Mouse (Mus musculus) hindbrain, embryonic 16.5 days (tissue): ENCODE measurements around the gene Dnmt3c. TPM values are rescaled to one million over a fixed set of nuclear protein-coding genes. Genes with fewer than 3 reads are reported as not detected.

Experiments used
- ATAC-seq: fragments of 200-750 bp; cut with Nextera tagmentation; 2 replicates; pipeline ENCODE4 v1.8.0; 2017; ENCODE audit warnings: moderate TSS enrichment, moderate library complexity
- H3K27ac ChIP-seq: fragments of 300-500 bp; sonication (generic); 2 replicates; pipeline ENCODE4 v1.5.1; 2014; ENCODE audit warnings: low read depth, mild to moderate bottlenecking, control low read depth, low read length, moderate library complexity
- H3K27me3 ChIP-seq: fragments of 300-500 bp; sonication (generic); replicated peaks from 2 replicates; pipeline ENCODE4 v1.6.1; 2014; ENCODE audit warnings: low read length; ENCODE audit not compliant: control insufficient read depth, insufficient read depth
- H3K36me3 ChIP-seq: fragments of 300-500 bp; sonication (generic); 2 replicates; pipeline ENCODE4 v1.6.1; 2014; ENCODE audit warnings: mild to moderate bottlenecking, low read length, moderate library complexity, mixed read lengths; ENCODE audit not compliant: control insufficient read depth, insufficient read depth
- H3K4me1 ChIP-seq: fragments of 300-500 bp; sonication (generic); 2 replicates; pipeline ENCODE4 v1.6.1; 2014; ENCODE audit warnings: low read depth, low read length; ENCODE audit not compliant: control insufficient read depth, insufficient read depth
- H3K4me2 ChIP-seq: fragments of 300-500 bp; sonication (generic); 2 replicates; pipeline ENCODE4 v1.6.1; 2014; ENCODE audit warnings: mild to moderate bottlenecking, low read length, control low read depth, moderate library complexity
- H3K4me3 ChIP-seq: fragments of 300-500 bp; sonication (generic); 2 replicates; pipeline ENCODE4 v1.5.1; 2014; ENCODE audit warnings: mild to moderate bottlenecking, low read length, control low read depth, moderate library complexity
- H3K9ac ChIP-seq: fragments of 300-500 bp; sonication (generic); 2 replicates; pipeline ENCODE4 v1.6.1; 2014; ENCODE audit warnings: low read depth, mild to moderate bottlenecking, control low read depth, low read length, moderate library complexity
- H3K9me3 ChIP-seq: fragments of 300-500 bp; sonication (generic); 2 replicates; pipeline ENCODE4 v1.6.1; 2014; ENCODE audit warnings: mild to moderate bottlenecking, low read length, moderate library complexity; ENCODE audit not compliant: control insufficient read depth
- WGBS: fragments of 180-500 bp; shearing (Covaris S2); extraction: QIAGEN DNeasy Blood & Tissue Kit; methylation state at CpG from one replicate; pipeline ENCODE4 v1.1.7; 2014; 5-methylcytosine and 5-hydroxymethylcytosine counted together
- polyA plus RNA-seq: library from polyadenylated mRNA; unstranded; fragments of >200 nt; fragmentation: Nextera tagmentation; extraction: Ambion mirVana; gene quantifications from 2 replicates; pipeline ENCODE4 v1.2.1, GENCODE M21; 2015

Gene Dnmt3c
- polyA plus RNA-seq, 1 experiment from 2014 or later, result not detected

- H3K36me3 ChIP-seq, result peaks cover 15% of the 10 kb centered on the region
- no peak overlapping the region for H3K4me2 ChIP-seq
- H3K4me1 ChIP-seq, result peaks cover 9% of the 10 kb centered on the region; the same call in 1 of the 2 replicates
- no peak for ATAC-seq
- no peaks in the 10 kb centered on the region for H3K27me3 ChIP-seq
- no peak overlapping the region for H3K9ac ChIP-seq
- H3K27ac ChIP-seq, result no peak overlapping the region
- H3K9me3 ChIP-seq, result no peaks in the 10 kb centered on the region
- no peak overlapping the region for H3K4me3 ChIP-seq
- WGBS, result 98% methylated on average over 4 of the region's 4 CpGs
Measured at GRCm38 (mm10) chr2:153775472-153775871, 79.0 kb downstream of the Dnmt3c start.

GRCm38 (mm10) chr2:153778638-153779362 lies 82.3 kb downstream of the Dnmt3c start:
- H3K4me3 ChIP-seq, result peak overlapping the region; percentile 41
- peak overlapping the region; percentile 86 for H3K4me2 ChIP-seq
- 13% methylated on average over 24 of the region's 24 CpGs for WGBS
- peak; percentile 87 for ATAC-seq
- no peaks in the 10 kb centered on the region for H3K27me3 ChIP-seq
- peaks cover 4% of the 10 kb centered on the region; the same call in 1 of the 2 replicates for H3K36me3 ChIP-seq
- H3K27ac ChIP-seq, result no peak overlapping the region
- H3K9me3 ChIP-seq, result no peaks in the 10 kb centered on the region
- peak overlapping the region; percentile 47 for H3K9ac ChIP-seq
- H3K4me1 ChIP-seq, result peaks cover 9% of the 10 kb centered on the region; the same call in 1 of the 2 replicates

Other genes starting within 250 kb of the Dnmt3c start
- gene 4930404H24Rik, start 203.9 kb upstream of the Dnmt3c start, polyA plus RNA-seq, result not detected in 2 replicates
- gene Nol4l, start 166.7 kb upstream of the Dnmt3c start, polyA plus RNA-seq, result 33.7 and 40.7 TPM in 2 replicates
- gene Commd7, start 63.9 kb upstream of the Dnmt3c start, polyA plus RNA-seq, result 93.4 and 94.7 TPM in 2 replicates
- 3.1 and 4.2 TPM in 2 replicates for gene Dnmt3b, start 47.2 kb upstream of the Dnmt3c start, polyA plus RNA-seq
- gene Mapre1, start 44.6 kb downstream of the Dnmt3c start, polyA plus RNA-seq, result 367 and 383 TPM in 2 replicates
- 0.10 TPM in 1 of 2 replicates, not detected in the other for gene Efcab8, start 83.3 kb downstream of the Dnmt3c start, polyA plus RNA-seq
- gene Sun5, start 174.4 kb downstream of the Dnmt3c start, polyA plus RNA-seq, result not detected in 2 replicates
- 0.11 and 0.14 TPM in 2 replicates for gene Bpifb2, start 178.4 kb downstream of the Dnmt3c start, polyA plus RNA-seq
- gene Bpifb6, start 203.7 kb downstream of the Dnmt3c start, polyA plus RNA-seq, result not detected in 2 replicates
- 0.09 TPM in 1 of 2 replicates, not detected in the other for gene Bpifb3, start 221.6 kb downstream of the Dnmt3c start, polyA plus RNA-seq
- not detected in 2 replicates for gene Bpifb4, start 241.6 kb downstream of the Dnmt3c start, polyA plus RNA-seq